Mouse (Mus musculus): ENCODE data around the gene Emilin2.

DNA sequence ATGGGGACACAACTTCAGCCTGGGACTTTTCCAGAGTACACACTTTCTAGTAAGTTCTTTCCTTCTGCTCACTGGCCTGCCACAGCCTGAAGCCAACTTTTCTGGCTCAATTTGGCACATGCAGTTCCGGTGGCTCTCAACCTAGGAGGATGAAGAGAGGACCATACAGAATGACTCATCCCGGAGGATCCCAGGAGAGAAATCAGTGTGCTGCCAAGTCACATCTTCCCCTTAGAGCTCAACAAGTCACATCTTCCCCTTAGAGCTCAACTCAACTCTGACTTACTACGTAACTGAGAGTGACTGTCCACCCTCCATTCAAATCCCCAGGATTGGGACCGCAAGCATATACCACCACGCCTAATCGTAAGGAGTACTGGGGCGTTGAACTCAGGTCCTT lies 24.2 kb downstream of the Emilin2 start:
- TF ChIP-seq POLR2A (IDR thresholded peaks at IDR 0.05; ENCODE audit: insufficient read depth, low read depth, low read length) (no peak), CTCF (IDR thresholded peaks at IDR 0.05; ENCODE audit: insufficient read depth, low read depth, low read length) (no peak)

Measured in olfactory bulb, adult 2 months (tissue).